Mouse (Mus musculus) 416B (cell line): ENCODE results near the gene Mthfd1.

ENCODE experiments used
- DNase-seq: peaks from one replicate; pipeline ENCODE4 v3.0.0; 2011; ENCODE audit warnings: low read depth

Gene Mthfd1

DNA sequence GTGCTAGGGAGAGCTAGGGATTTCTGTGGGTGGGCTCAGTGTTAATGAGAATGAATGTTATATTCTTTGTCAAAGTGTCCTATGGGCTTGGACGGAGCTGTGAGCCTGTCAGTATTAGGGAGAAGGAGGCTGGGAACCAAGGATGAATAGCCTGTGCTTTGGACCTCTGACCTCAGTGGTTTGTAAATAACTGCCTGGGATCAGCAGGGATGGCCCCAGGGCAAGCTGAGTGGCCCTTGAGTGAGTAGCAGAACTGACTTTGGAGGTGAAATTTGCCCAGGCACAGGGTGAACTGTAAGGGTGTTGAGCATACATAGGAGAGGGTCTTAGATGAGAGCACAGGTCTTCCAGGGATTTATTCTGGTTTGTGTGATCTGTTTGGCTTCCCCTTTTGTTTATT, 8.8 kb downstream of the Mthfd1 start:
- DNase-seq: no peak

DNA sequence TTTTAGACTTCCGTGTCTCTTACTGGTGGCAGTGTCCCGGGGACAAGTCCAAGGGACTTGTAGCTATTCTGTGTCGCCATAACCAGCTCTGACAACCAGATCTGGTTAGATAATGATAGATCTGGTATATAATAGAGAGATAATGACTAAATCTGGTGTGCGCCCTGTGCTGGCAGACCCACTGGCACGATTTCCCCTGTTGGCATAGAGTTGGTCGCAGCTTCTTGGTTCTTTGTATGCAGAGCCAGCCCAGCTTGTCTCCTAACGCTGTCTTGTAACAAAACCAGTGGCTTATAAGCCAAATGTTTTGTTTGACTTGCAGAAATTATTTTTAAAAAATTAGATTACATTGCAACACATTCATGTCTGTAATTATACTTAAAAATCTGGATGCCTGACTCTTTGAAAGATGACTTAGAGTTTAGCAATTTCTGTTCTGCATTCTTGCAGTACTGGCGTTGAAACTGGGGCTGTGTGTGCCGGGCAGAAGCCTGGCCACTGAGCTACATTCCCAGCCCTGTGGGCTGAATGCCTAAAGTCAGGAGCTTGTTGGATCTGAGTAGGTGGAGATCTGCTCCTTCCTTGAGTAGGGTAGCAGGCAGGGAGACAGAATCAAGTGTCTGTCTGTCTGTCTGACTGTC, 9.3 kb downstream of the Mthfd1 start:
- no peak for DNase-seq

DNA sequence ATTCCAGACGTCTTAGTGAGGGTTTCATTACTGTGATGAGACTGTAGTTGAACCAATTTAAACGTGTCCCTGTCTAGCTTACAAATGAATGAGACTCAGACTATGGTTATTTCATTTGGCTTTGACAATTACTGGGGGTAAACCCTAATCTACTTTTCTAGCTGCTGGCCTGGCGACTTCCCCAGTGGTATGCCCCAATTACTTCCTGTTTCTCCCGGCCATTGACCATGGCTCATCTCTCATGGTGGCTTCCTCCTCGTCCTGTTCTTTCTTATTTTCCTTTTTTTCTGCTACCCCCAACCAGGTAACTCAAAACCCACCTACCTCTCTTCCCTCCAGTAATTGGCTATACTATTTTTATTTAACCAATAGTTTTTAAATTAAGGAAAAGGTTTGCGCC, 9.9 kb downstream of the Mthfd1 start:
- DNase-seq: peak; percentile 52

DNA sequence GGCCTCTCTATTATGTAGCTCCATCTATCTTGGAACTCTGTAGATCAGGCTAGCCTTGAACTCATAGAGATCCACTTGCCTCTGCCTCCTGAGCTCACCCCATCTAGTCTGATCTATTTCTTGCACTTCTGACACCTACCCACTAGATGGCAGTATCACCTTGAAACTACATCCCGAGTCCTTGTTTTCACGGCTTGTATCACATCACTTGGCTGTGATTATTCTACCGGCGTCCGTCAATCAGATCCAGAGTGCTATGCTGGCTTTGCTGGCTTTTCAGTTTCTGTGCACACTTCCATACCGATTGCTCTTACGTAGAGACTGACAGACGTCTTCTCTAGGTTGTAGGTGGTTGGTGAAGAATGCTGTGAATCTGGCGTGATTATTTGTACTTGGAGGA, 11.8 kb downstream of the Mthfd1 start:
- DNase-seq: peak; percentile 72

DNA sequence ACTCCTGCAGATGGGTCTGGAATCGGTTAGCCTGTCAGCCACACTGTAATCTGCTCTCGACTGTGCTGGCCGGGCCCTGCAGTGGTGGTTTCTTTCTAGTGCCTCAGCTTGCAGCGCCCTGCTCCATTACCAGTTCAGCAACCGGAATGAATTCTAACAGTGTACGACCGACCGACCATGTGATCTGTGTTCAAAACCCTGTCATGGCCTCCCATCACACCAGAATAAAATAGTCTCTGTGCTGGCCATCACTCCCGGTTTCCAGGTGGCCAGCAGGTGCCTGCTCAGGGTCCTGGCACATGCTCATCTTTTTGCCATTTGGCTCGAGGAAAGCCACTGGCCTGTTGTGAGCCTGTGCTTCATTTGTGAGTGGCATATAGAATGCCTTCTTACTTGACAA, 13.6 kb downstream of the Mthfd1 start:
- DNase-seq: no peak

DNA sequence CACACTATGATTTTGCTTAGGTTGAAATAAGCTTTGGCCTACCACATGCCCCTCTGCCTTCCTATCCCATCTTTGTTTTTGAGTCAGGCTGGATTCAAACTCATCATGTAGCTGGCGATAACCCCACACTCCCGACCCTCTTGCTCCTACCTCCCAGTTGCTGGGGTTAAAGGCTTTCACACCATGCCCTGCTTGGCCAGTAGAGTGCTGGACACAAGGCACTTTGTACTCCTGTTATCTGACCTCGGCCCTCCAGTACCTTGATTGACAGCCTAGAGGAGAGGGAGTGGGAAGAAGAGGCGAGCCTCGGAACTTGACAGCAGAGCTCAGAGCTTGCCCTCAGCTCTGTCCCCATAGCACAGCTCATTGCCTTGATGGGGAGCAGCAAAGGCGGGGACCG, 14.1 kb downstream of the Mthfd1 start:
- DNase-seq: no peak

DNA sequence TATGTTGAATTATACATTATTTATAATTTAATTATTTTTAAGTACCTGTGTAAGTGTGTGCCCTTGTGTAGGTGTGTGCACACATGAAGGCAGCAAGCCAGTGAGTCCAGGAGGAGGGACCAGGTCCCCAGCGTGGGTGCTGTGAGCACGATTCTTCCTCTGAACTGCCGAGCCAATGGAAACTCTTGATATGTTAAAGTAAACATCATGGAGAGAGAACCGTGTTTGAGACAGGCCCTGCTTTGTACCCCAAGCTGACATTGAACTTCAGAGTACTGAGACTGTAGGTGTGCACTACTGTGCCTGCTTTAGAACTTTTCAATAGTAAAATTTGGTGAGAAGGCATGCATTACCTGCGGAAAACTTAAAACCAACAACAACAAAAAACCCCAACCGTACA, 16.4 kb downstream of the Mthfd1 start:
- no peak for DNase-seq

DNA sequence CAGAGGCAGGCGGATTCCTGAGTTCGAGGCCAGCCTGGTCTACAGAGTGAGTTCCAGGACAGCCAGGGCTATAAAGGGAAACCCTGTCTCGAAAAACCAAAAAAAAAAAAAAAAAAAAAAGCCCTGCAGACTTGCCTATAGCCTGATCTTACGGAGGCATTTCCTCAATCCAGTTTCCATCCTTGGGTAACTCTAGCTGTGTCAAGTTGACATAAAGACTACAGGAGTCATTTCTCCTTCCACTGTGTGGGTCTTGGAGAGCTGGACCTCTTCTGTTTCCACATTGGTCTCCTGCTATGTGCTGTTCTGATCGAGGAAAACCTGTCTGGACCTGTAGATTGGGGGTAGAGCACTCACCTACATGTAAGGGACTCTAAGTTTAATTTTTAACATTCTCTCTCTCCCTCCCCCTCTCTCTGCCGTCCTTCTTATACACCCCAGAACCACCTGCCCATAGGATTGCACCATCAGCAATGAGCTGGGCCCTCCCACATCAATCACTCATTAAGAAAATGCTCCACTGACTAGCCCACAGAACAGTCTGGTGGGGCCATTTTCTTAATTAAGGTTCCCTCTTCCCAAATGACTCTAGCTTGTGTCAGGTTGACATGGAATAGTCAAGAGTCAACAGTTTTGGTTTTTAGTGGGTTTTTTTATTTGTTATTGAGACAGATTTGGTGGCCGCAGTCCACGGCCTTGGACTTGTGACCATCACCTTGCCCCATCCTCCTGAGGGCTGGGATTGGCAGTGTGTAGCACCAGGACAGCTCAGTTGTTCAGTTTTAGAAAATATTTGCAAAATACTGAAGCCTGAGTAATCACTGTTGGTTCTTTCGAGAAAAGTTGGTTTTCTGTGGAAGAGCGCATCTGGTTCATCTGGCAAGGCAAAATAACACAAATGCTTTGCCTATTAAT, 17.8 kb downstream of the Mthfd1 start:
- no peak for DNase-seq

DNA sequence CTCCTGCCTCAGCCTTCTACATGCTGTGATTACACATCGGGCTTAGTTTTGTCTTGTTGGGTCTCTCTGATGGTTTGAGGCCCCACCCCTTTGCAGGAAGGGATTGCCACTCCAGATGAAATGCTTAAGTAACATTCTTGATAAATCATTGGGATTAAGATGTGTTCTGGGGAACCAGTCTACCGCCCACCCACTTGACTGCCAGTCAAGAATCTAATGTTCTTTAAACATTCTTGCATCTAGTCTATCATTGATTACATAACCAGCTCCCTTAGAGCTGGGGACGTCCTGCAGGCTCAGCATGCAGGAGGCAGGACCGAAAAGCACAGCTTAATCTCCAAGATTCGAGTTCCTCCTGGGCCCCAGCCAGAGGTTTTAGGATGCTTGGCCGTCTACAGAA, 23.1 kb downstream of the Mthfd1 start:
- DNase-seq: no peak

DNA sequence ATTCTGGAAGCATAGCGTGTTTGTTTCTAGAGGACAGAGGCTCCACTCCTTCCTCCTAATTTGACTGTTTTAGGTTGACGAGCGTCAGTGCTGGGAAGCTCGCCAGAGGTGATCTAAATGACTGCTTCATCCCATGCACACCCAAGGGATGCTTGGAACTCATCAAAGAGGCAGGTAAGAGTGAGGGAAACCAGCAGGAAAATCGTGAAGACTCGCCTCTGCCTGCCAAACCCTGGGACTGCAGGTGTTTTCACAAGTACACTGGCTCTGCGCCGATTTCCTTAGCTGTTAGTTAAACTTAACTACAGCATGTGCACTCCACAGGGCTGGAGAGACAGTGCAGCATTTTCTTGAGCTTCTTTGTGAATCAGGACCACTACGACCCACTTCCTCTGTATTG, 25.5 kb downstream of the Mthfd1 start:
- DNase-seq: no peak

DNA sequence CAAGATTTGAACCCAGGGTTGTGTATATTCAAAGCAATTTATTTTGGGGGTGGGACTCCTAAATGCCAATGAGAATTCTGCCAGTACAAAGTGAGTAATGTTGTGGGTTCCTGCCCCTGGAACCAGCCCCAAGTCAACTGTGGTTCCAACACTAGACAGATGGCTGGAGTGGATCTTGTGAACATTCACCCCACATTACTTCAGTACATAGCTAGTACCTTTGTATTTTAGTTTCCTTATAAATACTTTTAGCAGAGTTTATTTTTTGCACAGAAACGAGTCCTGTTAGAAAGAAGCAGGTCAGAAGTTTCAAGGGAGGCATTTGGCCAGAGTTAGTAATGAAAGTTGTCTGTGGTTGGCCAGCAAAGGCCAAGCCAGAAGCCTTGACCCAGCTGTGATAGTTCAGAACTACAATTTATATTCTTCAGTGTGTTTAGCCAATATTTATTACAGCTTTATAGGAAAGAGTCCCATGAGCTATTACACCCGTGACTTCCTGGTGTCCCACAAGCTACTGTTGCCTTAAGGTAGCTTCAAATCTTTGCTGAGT, 26.1 kb downstream of the Mthfd1 start:
- no peak for DNase-seq

DNA sequence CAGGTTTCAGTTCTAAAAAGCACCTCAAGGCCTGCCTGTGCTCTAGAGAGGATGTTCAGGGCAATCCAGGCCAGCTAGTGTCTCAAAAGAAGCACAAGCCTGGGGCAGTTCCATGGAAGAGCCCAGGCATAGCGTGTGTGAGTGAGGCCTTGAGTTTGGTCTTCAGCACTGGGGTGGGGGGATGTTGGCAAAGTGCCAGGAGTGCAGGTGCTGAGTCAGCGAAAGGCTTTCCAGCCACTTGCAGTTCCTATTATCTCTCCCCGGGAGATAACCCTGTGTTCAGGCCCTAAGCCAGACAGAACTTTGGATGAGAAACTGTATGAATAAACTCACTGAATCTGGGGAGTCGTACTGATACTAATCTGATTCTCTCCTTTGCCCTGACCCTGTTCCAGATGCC, 27.0 kb downstream of the Mthfd1 start:
- DNase-seq: no peak

DNA sequence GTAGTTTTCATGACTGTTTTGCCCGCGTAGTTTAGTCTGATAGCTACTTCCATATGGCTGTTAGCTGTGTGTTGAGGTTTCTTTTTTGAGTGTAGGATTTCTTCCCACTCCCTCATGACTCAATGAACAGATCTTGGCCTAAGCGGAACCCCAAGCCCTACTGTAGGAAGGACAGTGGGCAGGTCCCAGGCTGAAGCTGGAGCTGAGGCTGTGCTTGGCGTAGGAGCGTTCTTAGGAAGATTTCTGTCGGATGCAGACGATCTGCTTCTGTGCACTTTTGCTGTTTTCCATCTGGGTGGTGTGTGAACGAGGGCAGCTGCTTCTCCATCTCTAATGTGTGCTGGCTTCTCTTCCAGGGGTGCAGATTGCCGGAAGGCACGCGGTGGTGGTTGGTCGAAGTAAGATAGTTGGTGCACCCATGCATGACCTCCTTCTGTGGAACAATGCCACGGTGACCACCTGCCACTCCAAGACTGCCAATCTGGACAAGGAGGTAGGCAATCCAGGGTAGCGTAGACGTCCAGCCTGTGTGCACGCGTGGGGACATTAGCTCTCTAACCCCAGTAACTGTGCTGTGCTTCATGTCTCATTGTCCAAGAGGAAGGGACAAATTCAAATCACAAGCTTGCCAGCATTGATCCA, 27.6 kb downstream of the Mthfd1 start:
- no peak for DNase-seq

DNA sequence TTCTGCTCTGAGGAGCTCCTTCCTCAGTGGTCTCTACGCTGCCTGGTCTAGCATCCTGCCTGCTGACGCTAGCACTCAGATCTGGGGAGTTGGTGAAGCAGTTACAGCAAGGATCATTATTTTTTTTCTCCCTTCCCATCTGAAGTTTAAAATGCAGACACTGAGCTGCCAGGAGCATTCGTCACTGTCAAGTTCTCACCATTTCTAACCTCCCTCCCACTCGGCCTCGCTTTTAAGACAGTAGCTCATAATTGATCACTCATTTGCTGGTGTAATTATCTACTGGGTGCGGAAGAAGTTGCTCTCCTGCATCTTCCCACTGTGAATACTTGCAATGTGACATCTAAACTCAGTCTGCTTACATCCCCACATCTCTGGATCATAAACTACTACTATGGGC, 30.3 kb downstream of the Mthfd1 start:
- no peak for DNase-seq

DNA sequence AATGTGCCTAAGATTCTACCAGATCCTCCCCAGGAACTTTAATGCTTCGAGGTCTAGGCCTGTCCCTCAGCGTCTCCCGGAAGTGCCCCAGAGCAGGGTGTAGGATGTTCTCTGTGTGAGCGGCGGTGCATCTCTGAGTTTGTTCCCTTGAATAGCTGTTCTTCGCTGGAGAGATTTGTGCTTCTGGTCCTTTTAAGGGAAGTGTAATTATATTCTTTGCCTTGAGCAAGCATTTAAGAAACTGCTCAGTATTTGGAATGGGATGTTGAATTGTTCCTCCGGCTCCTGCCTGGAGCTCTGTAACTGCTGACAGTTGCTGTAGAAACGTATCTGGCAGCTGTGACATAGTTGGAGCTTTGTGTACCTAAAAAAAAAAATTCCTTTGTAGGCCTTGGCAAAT, 32.9 kb downstream of the Mthfd1 start:
- no peak for DNase-seq

DNA sequence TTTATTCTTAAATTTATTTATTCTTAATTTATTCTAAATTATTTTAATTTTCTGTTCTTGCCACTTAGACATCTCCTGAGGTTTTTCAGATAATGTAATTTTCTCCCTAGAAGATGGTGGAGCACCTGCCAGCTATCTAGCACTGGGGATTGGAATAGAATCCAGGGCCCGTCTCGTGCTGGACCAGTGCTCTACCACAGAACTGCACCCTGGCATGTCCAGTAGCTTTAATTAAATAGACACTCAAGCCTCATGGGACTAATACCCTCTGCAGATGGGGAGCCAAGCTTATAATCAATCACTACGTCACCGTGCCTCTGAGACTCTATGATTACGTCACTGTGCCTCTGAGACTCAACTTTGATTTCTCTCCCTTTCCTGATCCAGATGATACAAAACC, 33.4 kb downstream of the Mthfd1 start:
- DNase-seq: no peak

DNA sequence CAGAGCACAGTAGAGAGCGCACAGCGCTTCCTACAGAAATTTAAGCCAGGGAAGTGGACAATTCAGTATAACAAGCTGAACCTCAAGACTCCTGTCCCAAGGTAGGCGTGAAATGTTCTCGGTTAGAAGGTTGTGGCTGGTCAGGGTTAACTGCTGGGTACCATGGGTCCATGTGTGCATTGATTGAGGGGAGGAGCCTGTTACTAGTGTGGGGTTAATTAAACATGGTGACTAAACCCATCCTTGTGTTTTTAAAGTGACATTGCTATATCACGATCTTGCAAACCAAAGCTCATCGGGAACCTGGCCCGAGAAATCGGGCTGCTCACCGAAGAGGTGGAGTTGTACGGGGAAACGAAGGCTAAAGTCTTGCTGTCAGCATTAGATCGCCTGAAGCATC, 34.3 kb downstream of the Mthfd1 start:
- DNase-seq: no peak

DNA sequence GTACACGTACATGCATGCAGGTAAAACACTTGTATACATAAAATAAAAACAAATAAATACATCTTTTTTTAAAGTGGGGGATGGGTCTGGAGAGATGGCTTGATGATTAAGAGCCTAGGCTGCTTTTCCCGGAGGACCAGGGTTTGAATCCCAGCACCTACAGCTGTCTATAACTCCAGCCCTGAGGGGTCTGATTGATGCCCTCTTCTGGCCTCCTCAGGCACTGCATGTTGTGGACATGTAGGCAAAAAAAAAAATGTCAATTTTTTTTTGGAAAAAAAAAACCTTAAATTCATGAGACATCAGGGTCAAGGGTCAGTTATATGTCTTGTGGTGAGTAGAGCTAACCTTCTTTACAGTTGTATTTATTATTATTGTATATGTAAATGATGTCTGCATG, 35.2 kb downstream of the Mthfd1 start:
- DNase-seq: no peak

DNA sequence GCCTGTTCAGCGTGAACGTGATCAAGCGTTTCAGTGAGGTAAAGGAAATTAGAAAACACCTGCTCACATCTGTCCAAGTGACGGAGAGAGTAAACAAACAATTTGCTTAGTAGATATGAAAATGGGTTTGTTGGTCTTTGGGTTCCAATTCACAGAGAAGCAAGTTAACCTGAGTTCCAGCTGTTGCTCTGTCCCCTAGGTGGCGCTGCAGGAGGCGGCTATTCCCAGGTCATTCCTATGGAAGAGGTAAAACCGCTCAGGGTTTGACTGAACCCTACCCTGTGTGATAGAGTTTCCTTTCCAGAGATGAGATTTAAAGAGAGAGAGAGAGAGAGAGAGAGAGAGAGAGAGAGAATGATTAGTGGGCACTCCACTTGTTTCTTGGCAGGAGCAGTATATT, 38.1 kb downstream of the Mthfd1 start:
- DNase-seq: peak; percentile 43

DNA sequence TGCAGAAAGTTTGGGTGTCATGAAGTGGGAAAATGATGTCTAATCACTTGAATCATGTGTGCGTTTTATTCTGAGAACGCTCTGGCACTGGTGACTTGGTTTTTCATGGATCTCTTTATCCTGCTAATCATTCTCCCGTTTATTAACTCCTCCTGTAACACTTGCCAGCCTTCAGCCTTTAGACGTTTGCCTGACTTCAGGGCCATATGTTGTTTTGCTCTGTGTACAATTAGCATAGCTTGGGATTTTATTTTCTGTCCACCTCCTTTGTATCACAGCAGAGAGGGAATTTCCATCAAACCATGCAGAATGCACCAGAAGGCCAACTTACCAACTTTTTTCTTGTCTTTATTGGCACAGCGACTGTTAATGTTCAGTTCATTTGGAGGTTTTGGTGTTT, 42.7 kb downstream of the Mthfd1 start:
- DNase-seq: no peak

DNA sequence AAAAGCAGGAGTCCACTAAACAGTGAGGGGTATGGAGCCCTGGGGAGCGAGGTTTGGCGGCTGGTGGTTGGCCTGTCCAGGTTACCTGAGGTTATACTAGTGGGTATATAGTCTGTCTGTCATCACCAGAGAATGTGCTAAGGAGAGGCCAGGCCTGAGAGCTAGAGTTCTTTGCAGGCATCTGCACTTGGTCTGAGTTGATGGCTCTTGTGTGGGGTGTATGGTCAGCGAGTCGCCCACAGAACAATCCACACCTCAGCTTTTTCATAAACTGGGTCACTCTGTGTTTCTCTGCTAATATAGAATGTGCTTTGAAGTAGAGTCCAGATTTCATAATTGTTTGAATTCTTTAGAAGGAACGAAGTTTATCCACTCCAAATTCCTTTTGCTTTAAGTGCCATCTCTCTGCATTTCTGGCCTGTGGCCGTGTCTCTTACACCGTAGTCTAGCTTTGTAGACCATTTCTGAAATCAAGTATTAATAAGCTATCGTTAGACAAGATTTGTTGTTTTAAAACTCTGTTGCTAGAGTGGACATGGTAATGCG, 44.3 kb downstream of the Mthfd1 start:
- DNase-seq: no peak

DNA sequence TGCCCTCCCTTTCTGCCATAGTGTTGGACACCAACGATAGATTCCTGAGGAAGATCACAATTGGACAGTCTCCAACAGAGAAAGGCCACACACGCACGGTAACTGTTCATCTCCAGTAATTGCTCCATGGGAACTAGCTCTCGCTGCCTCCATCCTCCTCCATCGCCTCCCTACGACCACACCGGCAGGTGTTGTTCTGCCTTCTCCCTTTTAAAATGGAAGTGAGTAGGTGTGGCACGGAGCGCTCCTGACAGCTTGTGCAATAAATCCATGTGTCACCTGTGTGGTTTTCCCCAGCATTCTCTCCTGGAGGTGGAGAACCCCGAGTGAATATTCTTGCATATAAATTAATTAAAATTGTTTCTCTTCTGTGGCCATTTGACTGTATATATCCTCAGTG, 45.3 kb downstream of the Mthfd1 start:
- no peak for DNase-seq

DNA sequence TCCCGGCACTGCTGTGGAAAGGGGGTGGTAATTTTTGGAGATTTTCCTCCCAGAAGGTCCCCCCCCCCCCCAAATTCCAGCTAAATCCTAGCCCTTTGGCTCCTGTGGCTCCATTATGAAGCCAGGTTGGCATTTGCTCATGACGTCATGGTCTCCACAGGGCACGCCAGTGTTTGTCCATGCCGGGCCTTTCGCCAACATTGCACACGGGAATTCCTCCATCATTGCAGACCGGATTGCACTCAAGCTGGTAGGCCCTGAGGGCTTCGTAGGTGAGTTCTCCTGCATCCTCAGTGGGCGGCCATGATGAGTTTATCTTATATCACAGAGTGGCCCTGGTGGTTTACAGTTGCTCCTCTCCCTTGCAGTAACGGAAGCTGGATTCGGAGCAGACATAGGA, 48.4 kb downstream of the Mthfd1 start:
- DNase-seq: no peak
